Mouse (Mus musculus) adrenal gland, postnatal 14 days (tissue): ENCODE results near the gene Exoc3l4. TPM values are rescaled to one million over a fixed set of nuclear protein-coding genes. Genes with fewer than 3 reads are reported as not detected.

Experiments
- DNase-seq: peaks from one replicate; pipeline ENCODE4 v3.0.0; 2021; ENCODE audit warnings: mixed read lengths
- long read RNA-seq, 2 experiments: library from polyadenylated mRNA; stranded (forward); transcript quantifications; one replicate each; pipeline ENCODE4 v2.0.0; 2021
- total RNA-seq: library from RNA; stranded (reverse); gene quantifications from 2 replicates; pipeline ENCODE4 v1.2.3, GENCODE M21; 2021

Gene Exoc3l4
- total RNA-seq, result 4.6 and 5.2 TPM in 2 replicates
- long read RNA-seq, experiment 1, partial matches to known transcripts, result 0 of 8 reads
- long read RNA-seq, experiment 1, other reads (novel, unspliced or antisense), result 5 of 8 reads
- long read RNA-seq, experiment 2, partial matches to known transcripts, result 0 of 3 reads
- long read RNA-seq, experiment 2, other reads (novel, unspliced or antisense), result 2 of 3 reads

DNA sequence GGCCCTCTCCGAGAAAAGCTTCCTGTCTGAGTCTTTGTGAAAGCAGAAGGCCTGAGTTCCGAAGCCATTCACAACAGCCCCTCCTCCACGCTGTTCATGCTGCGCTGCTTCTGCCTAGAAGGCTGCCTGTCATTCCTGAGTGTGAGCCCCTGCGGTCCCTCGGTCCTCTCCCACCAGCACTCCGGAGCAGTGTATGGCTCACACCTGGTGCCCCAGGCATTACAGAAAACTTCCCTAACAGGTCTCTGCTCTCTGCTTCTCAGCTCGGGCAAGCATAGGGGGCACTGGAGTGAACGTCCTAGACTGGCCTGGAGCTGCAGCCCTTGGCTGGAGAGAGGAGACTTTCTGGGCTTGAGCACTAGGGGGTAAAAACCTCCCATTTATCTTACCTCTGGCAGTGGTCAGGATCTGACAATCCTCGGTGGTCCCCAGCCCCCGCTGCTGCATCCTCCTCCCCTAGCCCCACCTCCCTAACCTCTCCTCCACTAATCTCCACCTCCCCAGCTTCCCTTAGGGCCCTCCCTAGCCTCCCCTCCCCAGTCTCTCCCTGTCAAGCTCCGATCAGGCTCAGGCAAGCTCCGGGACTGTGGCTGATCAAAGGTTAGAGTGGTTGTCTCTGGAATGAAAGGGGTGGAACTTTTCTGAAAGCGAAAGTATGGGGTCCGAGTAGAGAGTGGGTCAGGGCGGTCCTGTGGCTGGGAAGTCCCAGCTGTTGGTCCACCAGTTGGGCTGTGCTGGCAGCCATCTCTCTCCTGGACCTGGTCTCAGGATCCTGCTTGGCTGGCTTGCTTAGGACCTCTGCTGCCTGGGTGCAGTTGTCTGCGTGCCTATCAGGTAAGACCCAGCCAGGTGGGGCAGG lies at the start of gene Exoc3l4:
TSS of gene Exoc3l4 (plus strand) at position 97 of the 859 bp plus-strand sequence.
- no peak for DNase-seq

DNA sequence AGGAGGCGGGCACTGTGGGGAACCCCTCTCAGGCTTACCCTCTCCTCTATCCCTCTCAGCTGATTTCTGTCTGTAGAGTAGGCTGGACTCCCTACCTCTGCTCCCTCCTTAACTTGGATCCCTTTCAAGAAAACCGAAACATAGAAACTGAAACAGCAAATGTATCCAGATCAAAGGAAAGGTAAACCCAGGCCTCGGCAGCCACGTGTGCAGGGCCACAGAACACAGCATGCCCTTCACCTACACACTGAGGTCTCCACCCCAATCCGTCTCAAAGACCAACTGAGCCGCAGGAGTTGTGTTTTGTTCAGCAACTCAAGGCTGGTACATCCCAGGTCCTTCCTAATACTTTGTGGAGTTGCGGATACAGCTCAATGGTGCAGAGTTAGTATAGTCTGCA lies 49.8 kb upstream of the Exoc3l4 start:
- no peak for DNase-seq

- DNase-seq, result no peak
Observed at GRCm38 (mm10) chr12:111370249-111370648, 46.6 kb upstream of the Exoc3l4 start.

DNA sequence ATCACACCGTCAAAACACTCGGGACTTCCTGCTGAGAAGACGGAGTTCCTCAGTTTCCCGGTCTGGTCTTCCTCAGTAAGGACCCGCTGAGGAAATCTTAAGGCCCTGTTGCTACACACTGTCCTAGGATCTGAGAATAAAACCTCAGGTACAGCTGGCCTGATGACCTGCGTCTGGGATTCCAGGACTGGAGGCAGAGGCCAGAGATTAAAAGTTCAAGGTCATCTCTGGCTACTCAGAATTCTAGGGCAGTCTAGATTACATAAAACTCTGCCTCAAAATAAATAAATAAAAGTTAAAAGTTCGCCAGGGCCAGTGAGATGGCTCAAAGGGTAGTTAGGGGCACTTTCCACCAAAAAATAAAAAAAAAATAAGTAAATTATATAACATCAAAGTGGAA lies 44.9 kb upstream of the Exoc3l4 start:
- DNase-seq, result no peak

DNA sequence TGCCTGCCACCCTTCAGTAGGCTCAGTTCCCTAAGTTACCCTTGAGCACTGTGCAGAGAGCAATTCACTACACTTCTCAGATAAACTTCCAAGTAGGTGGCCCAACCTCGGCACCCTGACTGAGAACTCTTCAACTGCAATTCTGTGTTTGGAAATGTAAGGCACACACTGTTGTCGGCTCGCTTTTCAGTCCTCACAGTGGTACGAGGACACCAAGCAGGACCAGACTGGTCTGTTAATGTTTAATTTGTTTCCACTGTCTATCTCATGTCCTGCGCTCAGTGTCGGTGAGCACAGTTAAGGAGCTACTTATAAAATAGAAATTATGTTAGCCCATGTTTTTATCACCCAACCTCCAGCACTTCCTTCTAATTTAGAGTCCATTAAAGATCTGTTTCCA lies 43.4 kb upstream of the Exoc3l4 start:
- DNase-seq, result no peak

DNA sequence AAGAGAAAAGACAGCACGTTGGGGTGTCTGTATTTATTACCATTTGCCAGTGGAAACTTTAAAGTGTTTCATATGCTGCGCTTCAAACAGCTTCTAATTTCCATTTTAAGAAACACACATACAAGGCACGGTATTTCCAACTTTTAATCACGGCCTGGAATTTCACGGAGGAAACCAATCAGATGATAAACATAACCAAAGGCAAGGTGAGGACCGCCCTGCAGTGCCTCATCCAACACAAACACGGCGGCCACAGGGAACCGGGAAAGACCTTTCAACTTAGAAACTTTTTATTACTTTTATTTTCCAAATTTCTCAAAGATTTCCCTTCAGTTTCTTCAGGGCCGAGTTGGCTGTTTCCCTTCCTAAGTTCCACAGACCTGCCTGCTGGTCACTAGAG lies 42.1 kb upstream of the Exoc3l4 start:
- DNase-seq, result no peak

- no peak for DNase-seq
Observed at GRCm38 (mm10) chr12:111375559-111375958, 41.3 kb upstream of the Exoc3l4 start.

DNA sequence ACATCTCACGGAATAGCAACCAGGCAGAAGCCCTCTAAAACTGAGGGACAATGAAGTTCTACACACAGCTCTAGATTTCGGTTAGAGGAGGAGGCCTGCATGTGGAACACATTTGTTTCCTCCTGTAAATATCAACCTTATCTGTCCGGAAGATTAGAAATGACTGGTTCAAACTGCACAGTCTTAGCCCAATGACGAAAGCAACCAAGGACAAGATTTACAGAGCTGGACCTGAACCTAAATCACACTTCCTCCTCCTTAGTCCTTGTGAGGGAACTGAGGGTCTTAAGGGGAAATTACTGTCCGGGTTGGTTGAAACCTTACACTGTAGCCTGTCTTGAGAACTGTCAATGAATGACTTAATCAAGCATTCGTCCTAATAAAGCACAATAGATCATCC lies 40.8 kb upstream of the Exoc3l4 start:
- no peak for DNase-seq

GRCm38 (mm10) chr12:111376826-111377331 lies 39.9 kb upstream of the Exoc3l4 start:
- peak; percentile 81 for DNase-seq

DNA sequence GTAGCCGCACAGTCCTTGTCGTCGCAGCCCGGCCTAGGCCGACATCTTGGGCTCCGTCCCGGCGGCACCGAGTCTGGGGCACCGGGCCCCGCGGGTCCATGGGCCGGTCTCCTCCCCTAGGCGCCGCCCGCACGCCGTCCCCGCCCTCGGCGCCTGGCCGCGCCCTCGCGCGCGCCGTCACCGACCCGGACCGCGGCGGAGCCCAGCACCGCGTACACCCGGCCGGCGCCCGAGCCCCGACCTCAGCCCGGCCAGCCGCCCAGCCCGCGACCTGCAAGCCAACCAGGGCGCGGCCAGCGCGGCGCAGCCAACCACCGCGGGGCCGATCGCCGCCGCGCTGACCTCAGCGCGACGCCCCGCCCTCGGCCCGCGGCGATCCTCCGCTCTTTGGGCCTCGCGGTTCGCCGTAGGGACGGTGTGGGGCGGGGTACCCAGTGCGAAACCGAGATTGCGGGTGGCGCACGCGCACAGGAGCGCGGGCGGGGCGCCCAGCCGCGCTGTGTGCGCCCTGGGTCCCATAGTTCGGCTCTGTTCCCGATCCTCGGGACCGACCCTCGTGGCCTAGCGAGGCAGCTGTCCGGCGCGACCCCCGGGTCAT lies 39.3 kb upstream of the Exoc3l4 start, which contains the start of gene Cdc42bpb:
TSS of gene Cdc42bpb (minus strand) at position 343 of the 598 bp plus-strand sequence.
- DNase-seq, result peak; percentile 96

GRCm38 (mm10) chr12:111377986-111378490 lies 38.8 kb upstream of the Exoc3l4 start:
- DNase-seq, result peak; percentile 70

- DNase-seq, result no peak
Observed at GRCm38 (mm10) chr12:111378812-111379211, 38.0 kb upstream of the Exoc3l4 start.

DNA sequence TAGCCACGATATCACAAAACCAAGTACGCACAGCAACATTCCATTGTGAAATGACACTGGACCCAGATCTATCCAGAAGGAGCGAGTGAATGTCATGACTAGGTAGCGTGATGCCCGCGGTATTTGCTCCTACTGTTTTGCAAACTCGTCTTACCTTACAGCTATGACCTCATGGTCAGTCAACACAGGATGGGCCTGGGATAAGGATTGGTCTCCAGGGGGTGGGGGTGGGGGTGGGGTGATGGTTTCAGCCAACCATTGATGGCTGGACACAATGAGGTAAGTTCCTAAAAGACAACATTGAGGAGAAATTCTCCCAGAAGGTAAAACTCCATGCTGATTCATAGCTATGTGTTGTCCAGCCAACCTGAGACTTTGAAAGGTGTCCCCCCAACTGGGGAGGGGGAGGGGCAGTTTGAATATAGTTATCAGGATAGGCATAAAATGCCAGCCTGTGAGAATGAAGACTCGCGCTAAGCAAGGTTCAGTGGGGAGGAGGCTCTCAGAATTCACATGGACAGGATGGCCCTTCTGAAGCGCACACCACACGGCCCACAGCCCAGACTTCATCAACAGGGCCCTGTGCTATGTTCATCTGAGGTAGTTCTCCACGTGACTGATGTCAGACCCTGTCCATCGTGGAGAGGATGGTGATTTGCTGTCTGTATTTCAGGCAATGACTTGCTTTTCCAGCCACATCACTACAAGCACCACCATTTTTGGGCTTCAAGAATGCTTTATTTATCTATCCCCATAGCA lies 30.8 kb upstream of the Exoc3l4 start:
- DNase-seq, result no peak

DNA sequence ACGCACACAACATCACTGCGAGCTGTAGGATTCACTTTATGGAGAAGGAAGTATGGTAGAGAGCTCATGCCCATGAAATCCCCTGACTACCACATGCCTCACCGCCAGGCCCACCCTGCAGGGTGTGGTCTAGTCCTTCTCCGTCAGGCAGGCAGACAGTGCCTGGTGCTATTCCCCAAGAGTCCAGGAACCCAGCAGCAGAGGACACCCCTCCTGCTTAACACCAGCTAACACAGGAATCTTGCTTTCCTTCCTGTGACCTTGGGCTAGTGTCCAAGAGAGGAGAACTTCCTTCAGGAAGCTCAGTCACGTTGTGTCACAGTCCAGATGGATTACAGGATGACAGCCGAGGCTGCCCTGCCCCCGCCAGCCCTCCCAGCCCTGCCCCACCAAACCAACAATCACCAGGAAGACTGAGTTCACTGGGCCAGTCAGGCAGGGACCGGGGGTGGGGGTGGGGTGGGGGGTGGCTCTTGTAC lies 30.1 kb upstream of the Exoc3l4 start:
- DNase-seq, result peak; percentile 86

- no peak for DNase-seq
Observed at GRCm38 (mm10) chr12:111387146-111387545, 29.7 kb upstream of the Exoc3l4 start.

GRCm38 (mm10) chr12:111394008-111394407 lies 22.8 kb upstream of the Exoc3l4 start:
- peak; percentile 61 for DNase-seq

- peak; percentile 56 for DNase-seq
Observed at GRCm38 (mm10) chr12:111396997-111397396, 19.8 kb upstream of the Exoc3l4 start.

DNA sequence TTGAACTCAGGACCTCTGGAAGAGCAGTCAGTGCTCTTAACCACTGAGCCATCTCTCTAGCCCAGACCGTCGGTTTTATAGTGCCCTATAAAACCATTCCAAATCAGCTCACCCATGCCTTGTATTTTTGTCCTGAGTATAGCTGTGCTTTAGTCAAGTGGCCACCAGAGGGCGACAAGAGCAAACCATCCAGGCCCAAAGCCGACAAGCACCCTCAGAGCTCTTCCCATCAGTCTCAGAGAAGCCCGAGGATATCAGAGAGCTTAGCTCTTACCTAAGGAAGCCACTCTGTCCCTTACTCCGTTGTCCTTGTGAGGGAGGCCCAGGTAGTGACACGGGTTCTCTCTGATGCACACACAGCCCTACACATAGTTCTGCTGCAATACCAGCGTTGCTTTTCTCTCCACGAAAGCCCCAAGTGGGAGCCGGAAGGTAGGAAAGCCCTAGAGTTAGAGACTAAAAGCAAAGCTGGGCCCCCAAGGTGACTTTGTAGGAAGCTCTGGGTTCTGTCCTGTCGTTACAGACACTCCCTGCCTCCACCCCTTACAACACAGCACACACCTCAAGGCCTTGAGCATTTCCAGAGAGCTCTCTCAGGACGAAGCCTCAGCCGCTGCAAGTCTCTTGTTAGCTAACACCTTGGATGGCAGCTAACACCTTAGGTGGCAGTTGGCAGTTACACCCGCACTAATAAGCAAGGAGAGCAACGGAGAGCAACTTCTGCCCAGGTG lies 15.2 kb upstream of the Exoc3l4 start:
- DNase-seq, result peak; percentile 86

DNA sequence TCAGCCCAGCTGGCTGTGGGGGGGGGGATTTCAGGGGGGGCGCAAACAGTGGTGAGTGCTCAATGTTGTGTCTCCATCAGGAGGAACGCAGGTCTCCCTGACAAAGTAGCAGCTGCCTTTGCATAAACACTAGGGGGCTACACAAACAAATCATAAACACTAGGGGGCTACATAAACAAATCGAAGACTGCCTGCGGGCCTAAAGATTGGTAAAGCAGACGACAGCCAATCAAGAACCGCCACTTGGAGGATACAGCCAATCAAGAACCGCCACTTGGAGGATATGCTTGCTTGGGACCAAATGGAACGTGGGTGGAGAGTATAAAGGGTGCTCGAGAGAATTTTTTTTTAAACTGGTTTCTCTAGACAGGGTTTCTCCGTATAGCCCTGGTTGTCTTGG lies 11.9 kb upstream of the Exoc3l4 start:
- no peak for DNase-seq

DNA sequence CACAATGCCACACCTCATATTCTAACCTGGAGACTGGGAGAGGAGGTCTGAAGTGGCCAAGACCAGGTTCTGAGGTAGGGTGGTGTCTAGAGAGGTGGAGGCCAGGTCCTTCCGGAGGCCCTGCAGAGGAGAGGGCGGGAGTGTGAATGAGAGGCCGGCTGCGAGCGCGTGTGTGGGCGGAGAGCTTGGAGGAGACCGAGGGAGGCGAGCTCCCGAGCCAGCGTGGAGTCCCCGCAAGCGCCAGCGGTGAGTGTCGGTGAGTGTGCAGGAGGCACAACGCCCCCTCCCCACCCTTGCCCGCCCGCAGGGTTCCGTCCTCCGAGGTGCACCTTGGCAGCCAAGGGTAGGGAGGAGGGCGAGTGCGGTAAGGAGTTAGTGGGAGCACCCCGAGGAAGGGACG lies 10.2 kb upstream of the Exoc3l4 start, which contains the start of gene Lbhd2:
TSS of gene Lbhd2 (plus strand) at position 188 of the 400 bp plus-strand sequence.
- DNase-seq, result no peak

- no peak for DNase-seq
Observed at GRCm38 (mm10) chr12:111409583-111409982, 7.2 kb upstream of the Exoc3l4 start.
